Mouse (Mus musculus): Measurements from ENCODE around the gene Olfr9.
"Not testable (repeated sequence)": the region's sequence is repeated elsewhere in the genome, so short reads cannot be mapped to it uniquely, and the experiment has no call there.

Gene Olfr9

DNA sequence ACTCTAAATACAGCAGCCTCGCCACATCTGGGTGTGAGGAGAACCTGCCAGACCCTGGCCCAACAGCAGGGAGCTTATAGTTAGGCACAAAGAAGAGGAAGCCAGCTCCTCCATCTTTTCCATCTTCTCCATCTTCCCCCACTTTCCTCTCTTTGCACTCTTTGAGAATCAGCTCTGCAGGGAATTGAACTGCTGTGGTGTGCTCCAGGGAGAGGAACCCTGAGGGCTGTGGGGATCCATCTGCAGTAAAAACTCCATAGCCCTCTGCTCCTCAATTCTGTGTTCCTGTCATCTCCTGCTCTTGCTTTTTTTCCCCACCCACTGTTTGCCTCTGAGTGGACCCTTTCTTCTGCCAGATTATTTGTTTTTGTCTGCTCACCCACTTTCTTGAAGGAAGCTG, at the start of gene Olfr9:
Gene Olfr9 (plus strand): TSS at position 301 of the 400 bp plus-strand sequence.
- in situ Hi-C loops (cut with MboI, MseI): not testable (repeated sequence)

DNA sequence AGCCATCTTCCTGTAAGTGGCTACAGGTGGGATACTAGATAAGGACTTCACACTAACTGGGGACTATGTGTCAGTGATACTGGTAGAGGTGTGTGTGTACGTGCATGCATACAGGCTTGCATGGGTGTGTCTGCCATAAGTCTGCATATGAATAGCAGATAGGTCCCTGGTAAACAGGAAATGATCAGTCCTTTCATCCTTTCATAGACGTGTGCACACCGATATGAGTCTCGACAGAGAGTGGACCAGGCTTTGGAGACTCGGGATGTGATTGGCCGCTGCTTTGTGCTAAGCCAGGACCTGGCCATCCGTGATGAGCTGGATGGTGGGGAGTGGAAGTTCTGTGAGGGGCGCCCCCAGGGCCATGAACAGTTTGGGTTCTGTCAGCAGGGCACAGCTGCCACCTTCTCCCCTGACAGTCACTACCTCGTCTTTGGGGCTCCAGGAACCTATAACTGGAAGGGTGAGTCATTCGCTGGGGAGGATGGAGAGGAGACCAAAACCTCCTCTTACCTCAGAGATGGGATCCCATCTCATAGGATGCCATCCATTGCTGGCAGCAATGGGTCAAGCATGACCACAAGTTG, 48.7 kb upstream of the Olfr9 start:
- in situ Hi-C loops (cut with MboI, MseI): no loop called here

DNA sequence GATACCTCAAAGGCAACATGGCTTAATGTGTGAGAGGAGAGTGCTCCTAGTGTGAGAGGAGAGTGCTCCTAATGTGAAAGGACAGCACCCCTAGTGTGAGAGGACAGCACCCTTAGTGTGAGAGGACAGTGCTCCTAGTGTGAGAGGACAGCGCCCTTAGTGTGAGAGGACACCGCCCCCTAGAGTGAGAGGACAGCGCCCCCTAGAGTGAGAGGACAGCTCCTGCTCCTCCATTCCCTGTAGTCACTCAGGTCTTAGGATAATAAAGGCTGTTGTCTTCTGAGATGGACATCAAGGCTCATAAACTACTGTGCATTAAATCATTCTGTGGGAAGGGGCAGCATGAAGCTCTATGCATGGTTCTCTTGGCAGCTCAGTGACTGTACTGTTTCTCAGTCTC, 43.6 kb upstream of the Olfr9 start:
- in situ Hi-C loops (cut with MboI, MseI): no loop called here

DNA sequence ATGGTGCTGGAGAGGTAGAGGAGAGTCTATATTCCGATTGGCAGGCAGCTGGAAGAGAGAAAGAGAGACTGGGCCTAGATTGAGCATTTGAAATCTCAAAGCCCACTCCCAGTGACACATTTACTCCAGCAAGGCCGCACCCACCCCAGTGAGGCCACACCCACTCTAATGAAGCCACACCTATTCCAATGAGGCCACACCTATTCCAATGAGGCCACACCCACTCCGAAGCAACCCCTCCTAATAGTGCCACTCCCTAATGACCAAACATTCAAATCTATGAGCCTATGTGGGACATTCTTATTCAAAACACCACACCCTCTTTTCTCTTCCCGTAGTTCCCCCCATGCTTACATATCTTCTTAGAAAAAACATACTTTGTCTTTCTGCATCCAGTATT, 41.7 kb upstream of the Olfr9 start:
- in situ Hi-C loops (cut with MboI, MseI): no loop called here

DNA sequence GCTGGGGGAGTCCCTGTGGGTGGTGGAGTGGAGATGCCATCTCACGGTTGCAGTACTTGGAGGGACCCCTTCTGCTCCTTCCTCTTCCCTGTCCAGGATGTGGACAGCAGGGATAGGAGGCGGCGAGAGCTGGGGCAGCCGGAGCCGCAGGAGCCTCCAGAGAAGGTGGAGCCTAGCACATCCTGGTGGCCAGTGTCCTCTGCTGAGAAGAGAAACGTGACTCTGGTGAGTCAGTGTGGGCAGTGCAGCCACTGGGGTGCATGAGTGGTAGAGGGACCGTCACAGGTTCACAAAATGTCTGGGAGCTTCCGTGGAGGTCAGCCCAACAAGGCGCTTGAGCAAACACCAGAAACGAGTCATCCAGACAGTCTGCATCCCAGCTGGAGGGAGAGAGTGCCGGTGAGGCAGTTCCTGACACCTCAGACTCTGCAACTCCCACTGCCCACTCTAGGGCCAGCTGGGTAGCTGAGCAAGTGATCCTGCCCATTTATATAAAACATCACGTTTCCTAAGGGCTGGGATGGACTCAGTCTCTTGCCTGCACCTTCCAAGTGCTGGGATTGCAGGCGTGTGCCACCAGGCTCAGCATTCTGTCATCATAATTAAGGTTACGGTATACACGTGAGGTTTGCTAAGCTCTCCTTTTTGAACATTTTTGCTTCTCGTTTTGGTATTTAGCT, 38.9 kb upstream of the Olfr9 start:
- in situ Hi-C loops (cut with MboI, MseI): no loop called here

DNA sequence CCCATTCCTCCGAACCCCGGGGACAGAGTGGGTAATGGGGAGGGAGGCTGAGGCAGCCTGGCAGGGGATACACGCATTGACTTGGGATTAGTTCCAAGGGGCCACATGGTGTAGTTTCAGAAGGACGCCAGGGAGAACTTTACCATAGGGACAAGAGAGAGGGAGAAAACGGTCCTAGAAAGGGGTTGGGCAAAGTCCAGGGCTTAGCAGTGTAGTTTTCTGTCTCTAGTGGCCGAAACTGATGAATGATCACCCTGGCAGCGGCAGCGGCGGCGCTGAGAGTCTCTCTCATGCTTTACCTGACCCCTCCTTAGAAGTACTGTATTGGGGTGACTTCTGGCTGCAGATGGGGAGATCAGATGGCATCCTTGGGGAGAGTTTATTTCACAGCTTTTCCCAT, 30.9 kb upstream of the Olfr9 start:
- in situ Hi-C loops (cut with MboI, MseI): no loop called here

DNA sequence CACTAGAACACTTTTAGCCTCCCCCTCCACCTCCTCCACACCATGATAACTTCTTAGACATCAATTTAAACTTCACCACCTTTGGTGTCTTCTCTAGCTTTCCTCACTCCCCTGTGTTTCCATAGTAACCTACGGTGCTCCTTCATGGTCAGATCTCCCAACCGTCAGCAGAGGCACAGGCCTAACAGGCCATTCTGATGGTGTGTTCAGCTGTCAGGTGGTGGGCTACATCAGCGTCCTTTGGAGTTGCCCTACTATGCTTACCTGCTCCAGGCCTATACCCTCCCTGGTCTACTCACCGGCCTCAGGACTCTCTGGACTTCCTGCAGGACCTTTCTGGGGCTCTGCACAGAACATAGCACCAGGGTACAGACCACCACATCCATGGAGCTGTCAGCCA, 29.1 kb upstream of the Olfr9 start:
- in situ Hi-C loops (cut with MboI, MseI): no loop called here

DNA sequence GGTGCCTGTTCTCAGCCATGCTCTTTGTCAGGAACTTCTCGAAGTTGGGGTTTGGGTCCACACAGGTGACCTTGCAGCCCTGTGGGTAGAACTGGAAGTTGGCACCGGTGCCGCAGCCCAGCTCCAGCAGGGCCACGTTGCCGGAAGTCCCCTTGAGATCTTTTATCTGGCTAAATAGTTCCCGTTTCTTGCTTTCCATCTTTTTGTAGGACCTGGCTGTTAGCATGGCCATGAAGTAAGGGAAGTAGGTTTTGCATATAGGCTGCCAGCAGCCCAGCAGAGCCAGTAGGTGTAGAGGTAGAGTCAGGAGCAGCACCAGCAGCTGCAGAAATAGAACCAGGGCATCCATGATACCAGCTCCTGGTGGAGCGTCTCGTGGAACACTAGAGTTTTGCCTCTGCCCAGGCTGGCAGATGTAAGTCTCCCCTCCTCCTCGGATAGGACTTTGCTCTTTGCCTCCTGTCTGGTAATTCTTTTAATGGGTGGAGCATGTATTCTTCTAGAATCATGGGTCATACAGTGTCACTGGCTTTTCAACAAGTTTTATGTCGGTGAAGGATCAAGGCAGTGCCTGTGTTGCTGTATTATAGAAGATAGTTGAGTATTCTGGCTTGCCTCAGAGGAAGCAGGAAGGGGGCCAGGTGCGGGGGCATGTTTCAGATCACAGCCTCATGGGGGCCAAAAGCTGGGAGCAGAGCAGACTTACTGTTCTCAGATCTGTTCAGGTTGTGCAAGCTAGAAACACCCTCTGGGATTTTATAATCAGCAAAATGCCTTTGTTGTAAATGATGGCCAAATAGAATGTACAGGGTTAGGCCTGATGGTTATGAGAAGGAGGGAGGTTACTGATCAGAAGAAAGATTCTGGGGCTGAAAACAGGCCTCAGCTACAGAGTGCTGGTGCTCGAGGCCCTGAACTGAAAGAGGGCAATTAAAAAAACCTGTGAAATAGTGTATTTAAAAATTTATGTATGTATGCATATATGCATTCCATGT, 28.3 kb upstream of the Olfr9 start, which contains the start of gene Mettl7b:
Gene Mettl7b (minus strand): TSS at position 399 of the 995 bp plus-strand sequence.
- in situ Hi-C loops (cut with MboI, MseI): no loop called here

DNA sequence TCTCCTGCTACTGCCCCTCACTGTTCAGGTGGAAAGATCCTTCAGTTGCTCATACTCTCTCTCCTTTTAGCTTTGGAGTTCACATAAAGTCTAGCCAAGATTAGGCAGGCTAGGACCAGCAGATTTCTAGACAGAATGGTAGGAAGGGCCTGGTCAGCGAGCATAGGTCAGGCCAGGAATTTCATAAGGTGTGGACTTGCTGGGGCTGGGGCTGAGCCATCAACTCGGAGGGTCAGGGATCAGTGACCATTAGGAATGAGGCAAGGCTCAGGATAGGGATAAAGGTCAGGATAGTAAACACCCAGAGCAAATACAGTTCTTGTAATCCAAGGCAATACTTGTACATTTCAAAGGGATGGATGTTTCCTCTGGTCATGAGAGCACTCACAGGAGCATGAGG, 24.3 kb upstream of the Olfr9 start:
- in situ Hi-C loops (cut with MboI, MseI): no loop called here

DNA sequence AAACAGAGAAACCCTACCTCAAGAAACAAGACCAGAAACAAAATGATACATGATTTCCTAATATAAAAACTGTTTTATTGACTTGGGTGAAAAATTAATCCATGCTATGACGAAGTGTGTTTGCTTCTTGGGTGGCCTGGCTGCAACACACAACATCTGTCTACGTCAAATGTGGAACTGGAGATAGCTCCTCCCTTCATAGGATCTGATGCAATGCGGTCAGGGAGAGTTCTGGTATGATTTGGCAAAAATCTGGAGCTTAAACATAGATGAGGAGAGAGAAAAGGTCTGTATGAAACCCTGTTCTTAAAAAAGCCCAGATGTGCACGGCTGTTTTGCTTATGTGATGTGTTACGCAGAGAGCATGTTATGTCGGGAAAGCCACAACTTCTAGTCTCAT, 23.4 kb upstream of the Olfr9 start:
- in situ Hi-C loops (cut with MboI, MseI): no loop called here

DNA sequence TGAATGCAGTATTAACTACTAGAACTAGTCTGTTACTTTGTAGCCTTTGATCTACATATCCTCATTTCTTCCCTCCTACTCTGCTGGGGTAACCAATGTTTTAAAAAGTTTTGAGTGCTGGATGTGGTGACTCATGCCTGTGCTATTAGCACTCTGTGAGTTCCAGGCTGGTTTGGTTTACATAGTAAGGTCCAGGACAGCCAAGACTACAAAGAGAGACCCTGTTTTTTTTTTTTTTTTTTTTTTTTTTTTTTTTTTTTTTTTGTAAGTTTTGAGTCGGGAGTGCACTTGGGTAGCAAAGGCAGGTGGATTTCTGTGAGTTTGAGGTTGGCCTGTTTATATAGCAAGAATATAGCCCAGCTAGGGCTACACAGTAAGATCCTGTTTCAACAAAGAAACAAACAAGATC, 20.9 kb upstream of the Olfr9 start:
- in situ Hi-C loops (cut with MboI, MseI): no loop called here

DNA sequence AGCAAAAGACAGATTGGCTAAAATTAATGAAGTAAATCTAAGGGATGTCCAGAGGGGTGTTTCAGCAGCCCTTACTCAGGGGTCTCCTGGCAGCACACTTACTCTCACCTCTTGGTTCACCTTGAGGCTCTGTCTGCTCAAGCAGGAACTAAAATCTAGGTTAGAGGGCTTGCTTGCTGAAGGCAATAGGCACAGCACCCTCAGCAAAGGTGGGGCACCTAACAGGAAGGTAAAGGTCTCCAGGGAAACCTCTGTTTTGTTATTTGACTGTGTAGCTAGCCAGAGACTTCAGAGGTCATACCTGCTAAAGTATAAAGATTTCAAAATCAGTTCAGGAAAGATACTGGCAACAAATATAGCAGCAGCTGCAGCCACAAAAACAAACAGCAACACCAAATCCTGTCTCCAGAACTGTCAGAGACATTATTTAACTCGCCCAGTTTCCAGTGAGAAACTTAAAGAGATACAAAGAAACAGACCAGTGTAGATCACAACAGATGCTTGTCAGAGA, 18.4 kb upstream of the Olfr9 start:
- in situ Hi-C loops (cut with MboI, MseI): no loop called here

DNA sequence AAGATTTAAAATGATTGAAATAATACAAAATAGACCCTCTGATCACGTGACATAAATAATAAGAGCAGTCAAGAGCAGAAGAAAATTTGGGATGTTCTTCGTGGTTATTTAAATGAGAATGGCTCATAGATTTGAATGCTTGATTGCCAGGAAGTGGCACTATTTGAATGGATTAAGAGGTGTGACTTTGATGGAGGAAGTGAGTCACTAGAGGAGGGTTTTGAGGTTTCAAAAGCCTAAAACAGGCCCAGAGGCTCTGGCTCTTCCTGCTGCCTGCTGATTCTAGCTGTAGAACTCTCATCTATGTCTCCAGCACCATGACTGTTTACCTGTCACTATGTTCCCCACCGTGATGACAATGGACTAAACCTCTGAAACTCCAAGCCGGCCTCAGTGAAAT, 16.4 kb upstream of the Olfr9 start:
- in situ Hi-C loops (cut with MboI, MseI): no loop called here

DNA sequence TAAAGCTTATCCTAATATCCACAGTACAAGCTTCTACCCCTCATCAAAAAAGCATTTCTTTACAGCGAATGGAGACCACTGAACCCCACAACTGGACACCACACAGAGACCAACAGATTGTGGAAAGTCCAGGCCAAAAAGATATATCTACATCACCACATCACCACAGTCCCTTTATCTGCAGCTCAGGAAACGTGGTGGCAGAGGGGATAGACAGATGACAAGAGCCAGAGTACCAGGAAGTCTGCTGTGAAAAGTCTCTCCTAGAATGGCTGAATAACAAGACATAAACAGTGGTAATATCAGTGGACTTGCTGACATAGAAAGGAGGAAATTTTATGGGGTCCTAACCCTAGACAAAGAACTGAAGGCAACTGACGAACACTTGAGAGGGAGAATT, 12.8 kb upstream of the Olfr9 start:
- in situ Hi-C loops (cut with MboI, MseI): no loop called here

DNA sequence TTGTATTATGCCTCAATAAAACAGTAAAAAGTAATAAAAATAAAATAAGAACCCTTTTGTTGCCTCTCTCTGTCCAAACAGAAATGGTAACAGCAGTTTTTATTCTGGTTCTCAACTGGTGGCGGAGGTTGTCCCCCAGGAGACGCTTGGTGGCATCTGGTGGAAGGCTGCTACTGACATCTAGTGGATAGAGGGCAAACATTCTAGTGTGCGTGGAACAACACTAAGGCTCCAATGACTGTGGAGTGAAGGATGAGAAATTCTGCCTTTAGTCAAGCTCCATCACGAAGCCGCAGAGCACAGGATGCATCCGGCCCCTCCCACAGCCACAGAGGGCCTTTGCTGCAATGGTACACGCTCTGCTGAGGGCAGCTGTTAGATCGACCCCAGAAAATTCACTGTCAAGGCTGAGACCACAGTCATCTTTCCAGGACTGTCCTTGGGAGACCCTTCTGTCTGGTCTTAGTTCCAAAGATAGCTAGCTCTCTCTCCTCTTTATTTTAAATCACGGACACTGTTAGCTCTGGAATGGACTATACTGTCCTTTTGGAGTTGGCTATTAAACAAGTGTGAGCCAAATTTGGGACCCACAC, 11.6 kb upstream of the Olfr9 start:
- in situ Hi-C loops (cut with MboI, MseI): no loop called here

DNA sequence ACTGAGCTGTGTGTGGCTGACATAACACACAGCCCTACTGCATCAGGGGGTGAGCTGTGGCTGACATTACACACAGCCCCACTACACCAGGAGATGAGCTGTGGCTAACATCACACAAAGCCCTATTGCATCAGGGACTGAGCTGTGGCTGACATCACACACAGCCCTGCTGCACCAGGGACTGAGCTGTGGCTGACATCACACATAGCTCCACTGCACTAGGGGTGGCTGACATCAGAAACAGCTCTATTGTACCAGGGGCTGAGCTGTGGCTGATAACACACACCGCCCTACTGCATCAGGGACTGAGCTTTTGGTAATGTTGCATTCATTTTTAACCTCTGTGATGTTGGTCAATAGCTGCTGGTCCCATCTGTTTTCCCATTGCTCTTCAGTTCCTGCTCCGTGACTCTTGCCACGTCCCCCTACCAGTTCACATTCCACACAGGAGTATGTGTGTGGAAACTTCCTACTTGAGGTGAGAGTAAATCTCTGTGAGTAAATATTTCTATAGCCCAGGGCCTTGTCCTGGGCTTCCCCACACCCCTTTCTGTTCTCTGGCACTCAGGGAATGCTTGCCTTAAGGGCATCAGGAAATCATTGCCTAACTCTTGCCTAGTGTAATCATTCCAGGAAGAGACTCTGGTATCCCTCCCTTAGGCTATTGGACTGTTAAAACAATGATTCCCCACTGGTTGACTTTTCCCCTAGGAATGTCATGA, 8.4 kb upstream of the Olfr9 start:
- in situ Hi-C loops (cut with MboI, MseI): no loop called here

DNA sequence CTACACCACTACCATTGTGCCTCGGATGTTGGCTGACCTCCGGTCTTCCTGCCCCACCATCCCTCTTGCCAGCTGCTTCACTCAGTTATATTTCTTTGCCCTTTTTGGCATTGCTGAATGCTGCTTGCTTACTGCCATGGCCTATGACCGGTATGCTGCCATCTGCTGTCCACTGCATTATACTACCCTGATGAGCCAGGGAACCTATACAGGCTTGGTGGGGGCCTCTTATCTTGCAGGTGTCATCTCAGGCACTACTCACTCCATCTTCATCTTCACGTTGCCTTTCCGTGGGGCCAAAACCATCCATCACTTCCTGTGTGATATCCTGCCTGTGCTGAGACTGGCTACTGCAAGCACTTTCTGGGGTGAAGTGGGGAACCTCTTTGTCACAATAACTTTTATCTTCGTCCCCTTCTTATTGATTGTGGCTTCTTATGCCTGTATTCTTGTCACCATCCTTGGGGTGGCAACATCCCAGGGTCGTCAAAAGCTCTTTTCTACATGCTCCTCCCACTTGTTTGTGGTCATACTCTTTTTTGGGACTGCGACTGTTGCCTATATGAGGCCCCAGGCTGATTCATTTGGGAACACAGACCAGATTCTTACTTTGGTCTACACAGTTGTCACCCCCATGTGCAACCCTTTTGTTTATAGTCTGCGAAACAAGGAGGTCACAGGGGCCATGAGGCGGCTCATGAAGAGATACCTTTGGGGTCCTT, 1.1 kb downstream of the Olfr9 start:
- in situ Hi-C loops (cut with MboI, MseI): not testable (repeated sequence)

DNA sequence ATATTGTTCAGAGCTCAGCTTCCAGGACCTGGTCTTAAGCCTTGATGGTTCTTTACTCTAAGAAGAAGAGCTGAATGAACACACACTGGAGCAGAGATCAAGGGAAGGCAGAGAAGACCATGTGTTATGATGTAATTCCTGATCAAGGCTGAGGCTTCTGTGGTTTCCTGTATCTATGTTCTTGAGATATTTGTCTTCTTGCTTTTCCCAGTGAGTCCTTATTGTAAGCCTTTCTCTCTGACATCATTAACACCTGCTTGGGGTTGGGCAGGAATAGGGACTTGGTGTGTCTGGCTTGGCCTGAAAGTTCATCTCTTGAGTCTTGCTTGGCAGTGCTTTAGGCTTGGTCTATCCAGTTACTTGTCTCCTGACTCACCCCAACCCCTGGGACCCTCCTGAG, 1.8 kb downstream of the Olfr9 start:
- in situ Hi-C loops (cut with MboI, MseI): no loop called here

DNA sequence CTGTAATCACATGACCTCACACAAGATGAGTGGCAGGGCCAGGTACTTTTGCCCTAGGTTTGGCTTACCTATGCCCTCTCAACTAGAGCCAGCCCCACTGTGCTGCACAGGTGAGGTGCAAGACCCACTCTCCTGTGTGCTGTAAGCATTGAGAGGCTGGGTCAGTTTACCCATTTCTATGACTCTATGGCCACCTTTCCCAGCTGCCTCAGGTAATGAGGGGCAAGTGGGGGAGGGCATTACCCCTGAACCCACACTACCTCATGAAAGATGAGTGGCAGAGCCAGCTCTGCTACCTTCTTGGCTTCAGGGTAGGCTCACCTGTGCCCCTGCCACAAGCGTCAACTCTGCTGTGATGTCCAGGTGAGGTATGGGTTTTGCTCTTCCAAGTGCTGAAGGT, 6.6 kb downstream of the Olfr9 start:
- in situ Hi-C loops (cut with MboI, MseI): no loop called here

DNA sequence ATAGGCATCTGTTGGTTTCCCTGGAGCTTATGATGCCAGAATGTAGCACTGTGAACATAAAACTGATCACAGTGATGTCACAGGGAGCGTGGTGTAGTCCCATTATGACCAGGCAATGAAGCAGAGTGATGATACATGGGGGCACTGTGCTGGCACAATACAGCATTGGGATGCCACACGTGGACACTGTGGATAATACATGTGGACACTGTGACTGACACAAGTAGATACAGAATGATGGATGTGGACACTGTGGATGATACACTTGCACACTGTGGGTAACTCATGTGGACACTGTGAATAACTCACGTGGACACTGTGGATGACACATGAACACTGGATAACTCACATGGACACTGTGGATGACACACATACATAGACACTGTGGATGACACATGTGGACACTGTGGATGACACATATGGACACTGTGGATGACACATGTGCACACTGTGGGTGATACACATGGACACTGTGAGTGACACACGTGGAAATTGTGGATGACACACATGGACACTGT, 7.4 kb downstream of the Olfr9 start:
- in situ Hi-C loops (cut with MboI, MseI): no loop called here

All from T-helper 1 cell (primary cell).